ENCODE assay signal across 16 mouse cellular contexts in genomic region chr6:52238155-52238545, GRCm38 (mm10). TPM values are rescaled to one million over a fixed set of nuclear protein-coding genes. Genes with fewer than 3 reads are reported as not detected.
DNase-seq lines count a peak whose midpoint lies in the region; ATAC-seq lines count a peak whose summit lies in the region.
"Had no signal": no experiment of that assay in that cellular context is flagged by ENCODE, and none has a peak within 500 bp of the region (broad histone marks: within the 10 kb centered on the region; RNA-seq: fewer than 3 reads in every experiment).

No protein-coding gene starts in this region.

- no peak for ATAC-seq in kidney, embryonic 14.5 days (ENCODE audit: low FRiP score, low TSS enrichment)
- no peak for ATAC-seq in limb, embryonic 11.5 days (ENCODE audit: insufficient number of reproducible peaks, low FRiP score, low TSS enrichment, low read depth)
- no peak for ATAC-seq in CD4-positive, CD25-positive, alpha-beta regulatory T cell, adult 4 months
- ATAC-seq: forebrain, embryonic 15.5 days had no signal

- DNase-seq in testis, postnatal 10 days (ENCODE audit: low spot score): peak; percentile 32
- no peak for DNase-seq in testis, postnatal 14 days (ENCODE audit: low spot score)
- DNase-seq in limb, embryonic 11.5 days (ENCODE audit: low spot score): peak; percentile 69
- peak; percentile 30 for DNase-seq in urinary bladder, postnatal 14 days (ENCODE audit: low spot score)
- no peak for DNase-seq in cerebellum, postnatal 14 days
- DNase-seq: adrenal gland, adult 8-10 months; cerebellum, postnatal 25 days; thymus, postnatal 36 days had no signal

- WGBS in kidney, embryonic 14.5 days: 3% methylated on average over 7 of the region's 7 CpGs
- WGBS in limb, embryonic 11.5 days: 0% methylated on average over 7 of the region's 7 CpGs

- peak overlapping the region; percentile 96 for H3K9ac ChIP-seq in kidney, embryonic 14.5 days (ENCODE audit: low read depth, low read length)
- H3K9ac ChIP-seq in limb, embryonic 11.5 days (ENCODE audit: low read length): peak overlapping the region; percentile 100
- H3K9ac ChIP-seq: embryonic facial prominence, embryonic 13.5 days; forebrain, embryonic 15.5 days; liver, embryonic 15.5 days; midbrain, embryonic 12.5 days had no signal

- peak overlapping the region; percentile 98; the same call in 1 of the 2 replicates for H3K27ac ChIP-seq in kidney, embryonic 14.5 days (ENCODE audit: low read depth, low read length)
- peak overlapping the region; percentile 99 for H3K27ac ChIP-seq in limb, embryonic 11.5 days (replicated peaks; ENCODE audit: low read depth, low read length)
- H3K27ac ChIP-seq: embryonic facial prominence, embryonic 13.5 days; forebrain, embryonic 15.5 days; left cerebral cortex, adult 2 months; liver, embryonic 15.5 days; midbrain, embryonic 12.5 days had no signal

- H3K4me3 ChIP-seq in kidney, embryonic 14.5 days (ENCODE audit: low read length): peak overlapping the region; percentile 64
- peak overlapping the region; percentile 99 for H3K4me3 ChIP-seq in limb, embryonic 11.5 days (ENCODE audit: low read depth, low read length)
- H3K4me3 ChIP-seq: embryonic facial prominence, embryonic 13.5 days; forebrain, embryonic 15.5 days; left cerebral cortex, adult 2 months; liver, embryonic 15.5 days; midbrain, embryonic 12.5 days had no signal

- H3K27me3 ChIP-seq in kidney, embryonic 14.5 days (ENCODE audit: control insufficient read depth, insufficient read depth, low read length): peaks cover 12% of the 10 kb centered on the region; the same call in 1 of the 2 replicates
- H3K27me3 ChIP-seq in limb, embryonic 11.5 days (ENCODE audit: control insufficient read depth, insufficient read depth, low read length): no peaks in the 10 kb centered on the region

- no peaks in the 10 kb centered on the region for H3K9me3 ChIP-seq in kidney, embryonic 14.5 days (ENCODE audit: control insufficient read depth, low read length)
- no peaks in the 10 kb centered on the region for H3K9me3 ChIP-seq in limb, embryonic 11.5 days (ENCODE audit: control insufficient read depth, low read length)
- H3K9me3 ChIP-seq: embryonic facial prominence, embryonic 13.5 days; forebrain, embryonic 15.5 days; liver, embryonic 15.5 days; midbrain, embryonic 12.5 days had no signal

- no peaks in the 10 kb centered on the region for H3K36me3 ChIP-seq in kidney, embryonic 14.5 days (ENCODE audit: control insufficient read depth, insufficient read depth, low read length)
- peaks cover 2% of the 10 kb centered on the region; the same call in 1 of the 2 replicates for H3K36me3 ChIP-seq in limb, embryonic 11.5 days (ENCODE audit: control insufficient read depth, insufficient read depth, low read length)
- H3K36me3 ChIP-seq: embryonic facial prominence, embryonic 13.5 days; forebrain, embryonic 15.5 days; liver, embryonic 15.5 days; midbrain, embryonic 12.5 days had no signal

- peak overlapping the region; percentile 83 for H3K4me2 ChIP-seq in kidney, embryonic 14.5 days (replicated peaks; ENCODE audit: low read depth, low read length)
- H3K4me2 ChIP-seq in limb, embryonic 11.5 days (ENCODE audit: low read depth, severe bottlenecking): peak overlapping the region; percentile 75
- H3K4me2 ChIP-seq: embryonic facial prominence, embryonic 13.5 days; forebrain, embryonic 15.5 days; liver, embryonic 15.5 days; midbrain, embryonic 12.5 days had no signal

- H3K4me1 ChIP-seq in kidney, embryonic 14.5 days (ENCODE audit: control insufficient read depth, insufficient read depth, low read length): peaks cover 21% of the 10 kb centered on the region
- peaks cover 12% of the 10 kb centered on the region for H3K4me1 ChIP-seq in limb, embryonic 11.5 days (ENCODE audit: control insufficient read depth, insufficient read depth, low read length)
- H3K4me1 ChIP-seq: liver, embryonic 15.5 days had no signal

RNA-seq across cellular contexts. Expression of gene Hoxa10, which starts 2.5 kb away (rescaled TPM):
- 177 and 186 TPM in 2 replicates for polyA plus RNA-seq in kidney, embryonic 14.5 days (2014; fragmentation: Nextera tagmentation; extraction: Ambion mirVana)
- 274 and 278 TPM in 2 replicates for polyA plus RNA-seq in limb, embryonic 11.5 days (2014; fragmentation: Nextera tagmentation; extraction: Ambion mirVana)
- polyA plus RNA-seq in CD4-positive, CD25-positive, alpha-beta regulatory T cell, adult 4 months (2017; shearing (Covaris generic)): not detected
- polyA plus RNA-seq: forebrain, embryonic 15.5 days; midbrain, embryonic 12.5 days; stomach, embryonic 14.5 days had no signal

RNA-seq across cellular contexts. Expression of gene Hoxa9, which starts 7.3 kb away (rescaled TPM):
- 58.1 and 67.8 TPM in 2 replicates for polyA plus RNA-seq in kidney, embryonic 14.5 days (2014; fragmentation: Nextera tagmentation; extraction: Ambion mirVana)
- 86.7 and 90.5 TPM in 2 replicates for polyA plus RNA-seq in limb, embryonic 11.5 days (2014; fragmentation: Nextera tagmentation; extraction: Ambion mirVana)
- under 1 TPM in 1 of 2 experiments, not detected in 1; 0.17 TPM for polyA plus RNA-seq in CD4-positive, CD25-positive, alpha-beta regulatory T cell, adult 4 months (2017; shearing (Covaris generic))
- polyA plus RNA-seq: embryonic facial prominence, embryonic 13.5 days; forebrain, embryonic 15.5 days; midbrain, embryonic 12.5 days had no signal

RNA-seq across cellular contexts. Expression of gene Hoxa11, which starts 7.5 kb away (rescaled TPM):
- 27.6 and 35.6 TPM in 2 replicates for polyA plus RNA-seq in kidney, embryonic 14.5 days (2014; fragmentation: Nextera tagmentation; extraction: Ambion mirVana)
- polyA plus RNA-seq in limb, embryonic 11.5 days (2014; fragmentation: Nextera tagmentation; extraction: Ambion mirVana): 66.3 and 78.0 TPM in 2 replicates
- polyA plus RNA-seq in CD4-positive, CD25-positive, alpha-beta regulatory T cell, adult 4 months (2017; shearing (Covaris generic)): not detected
- polyA plus RNA-seq: embryonic facial prominence, embryonic 13.5 days; forebrain, embryonic 15.5 days; liver, embryonic 15.5 days; midbrain, embryonic 12.5 days; stomach, embryonic 14.5 days had no signal

RNA-seq across cellular contexts. Expression of gene Hoxa7, which starts 16.5 kb away (rescaled TPM):
- 19.1 and 19.6 TPM in 2 replicates for polyA plus RNA-seq in kidney, embryonic 14.5 days (2014; fragmentation: Nextera tagmentation; extraction: Ambion mirVana)
- 14.7 and 16.2 TPM in 2 replicates for polyA plus RNA-seq in limb, embryonic 11.5 days (2014; fragmentation: Nextera tagmentation; extraction: Ambion mirVana)
- polyA plus RNA-seq in CD4-positive, CD25-positive, alpha-beta regulatory T cell, adult 4 months (2017; shearing (Covaris generic)): not detected
- polyA plus RNA-seq: embryonic facial prominence, embryonic 13.5 days; forebrain, embryonic 15.5 days; midbrain, embryonic 12.5 days had no signal

RNA-seq across cellular contexts. Expression of gene Hoxa13, which starts 22.5 kb away (rescaled TPM):
- polyA plus RNA-seq in kidney, embryonic 14.5 days (2014; fragmentation: Nextera tagmentation; extraction: Ambion mirVana): not detected in 2 replicates
- 25.1 and 29.7 TPM in 2 replicates for polyA plus RNA-seq in limb, embryonic 11.5 days (2014; fragmentation: Nextera tagmentation; extraction: Ambion mirVana)
- not detected for polyA plus RNA-seq in CD4-positive, CD25-positive, alpha-beta regulatory T cell, adult 4 months (2017; shearing (Covaris generic))
- polyA plus RNA-seq: embryonic facial prominence, embryonic 13.5 days; forebrain, embryonic 15.5 days; liver, embryonic 15.5 days; midbrain, embryonic 12.5 days; stomach, embryonic 14.5 days had no signal

Comparison
In these comparisons a context has a peak if more than half of its experiments do, and no peak if none do; other contexts are left out.
1. DNase-seq: peak in testis, postnatal 10 days (single experiment), limb, embryonic 11.5 days (single experiment) and urinary bladder, postnatal 14 days (single experiment); none in testis, postnatal 14 days (single experiment) and cerebellum, postnatal 14 days (0 of 2).
2. RNA of gene Hoxa10, which starts 2.5 kb away (polyA plus RNA-seq): 274 to 278 TPM in limb, embryonic 11.5 days and 177 to 186 TPM in kidney, embryonic 14.5 days; not detected in CD4-positive, CD25-positive, alpha-beta regulatory T cell, adult 4 months; every median in the first group is over 100 times any median in the second.
3. RNA of gene Hoxa9, which starts 7.3 kb away (polyA plus RNA-seq): 86.7 to 90.5 TPM in limb, embryonic 11.5 days and 58.1 to 67.8 TPM in kidney, embryonic 14.5 days; 0.17 TPM in CD4-positive, CD25-positive, alpha-beta regulatory T cell, adult 4 months; every median in the first group is over 10 times any median in the second.
4. RNA of gene Hoxa11, which starts 7.5 kb away (polyA plus RNA-seq): 66.3 to 78.0 TPM in limb, embryonic 11.5 days and 27.6 to 35.6 TPM in kidney, embryonic 14.5 days; not detected in CD4-positive, CD25-positive, alpha-beta regulatory T cell, adult 4 months; every median in the first group is over 10 times any median in the second.